Mouse (Mus musculus) lung, embryonic 14.5 days (tissue): ENCODE results near the gene Fv1. TPM values are rescaled to one million over a fixed set of nuclear protein-coding genes. Genes with fewer than 3 reads are reported as not detected.

ENCODE experiments used
- ATAC-seq: fragments of 200-750 bp; cut with Nextera tagmentation; 2 replicates; pipeline ENCODE4 v1.8.0; 2017; ENCODE audit warnings: mild to moderate bottlenecking, moderate TSS enrichment, moderate library complexity; ENCODE audit not compliant: insufficient read depth
- DNase-seq: peaks from one replicate; pipeline ENCODE4 v3.0.0-alpha.2; 2015
- H3K27ac ChIP-seq: fragments of 300-500 bp; sonication (generic); 2 replicates; pipeline ENCODE4 v1.5.1; 2014; ENCODE audit warnings: low read depth, mild to moderate bottlenecking, moderate library complexity
- H3K27me3 ChIP-seq: fragments of 300-500 bp; sonication (generic); 2 replicates; pipeline ENCODE4 v1.6.1; 2014; ENCODE audit warnings: low read length, control low read depth; ENCODE audit not compliant: insufficient read depth
- H3K36me3 ChIP-seq: fragments of 300-500 bp; sonication (generic); 2 replicates; pipeline ENCODE4 v1.6.1; 2014; ENCODE audit warnings: control low read depth; ENCODE audit not compliant: insufficient read depth
- H3K4me1 ChIP-seq: fragments of 300-500 bp; sonication (generic); 2 replicates; pipeline ENCODE4 v1.6.1; 2014; ENCODE audit warnings: antibody characterized with exemption, control low read depth; ENCODE audit not compliant: insufficient read depth
- H3K4me2 ChIP-seq: fragments of 300-500 bp; sonication (generic); 2 replicates; pipeline ENCODE4 v1.6.1; 2014; ENCODE audit warnings: mild to moderate bottlenecking
- H3K4me3 ChIP-seq: fragments of 300-500 bp; sonication (generic); 2 replicates; pipeline ENCODE4 v1.5.1; 2014; ENCODE audit warnings: low read depth, low read length
- H3K9ac ChIP-seq: fragments of 300-500 bp; sonication (generic); 2 replicates; pipeline ENCODE4 v1.6.1; 2014
- H3K9me3 ChIP-seq: fragments of 300-500 bp; sonication (generic); 2 replicates; pipeline ENCODE4 v1.6.1; 2016; ENCODE audit warnings: low read depth, low read length, control low read depth
- CTCF ChIP-seq: IDR thresholded peaks from 2 replicates; pipeline ENCODE4 v1.5.1; 2016; ENCODE audit warnings: antibody characterized with exemption, low read depth
- WGBS: fragments of 180-500 bp; shearing (Covaris S2); extraction: QIAGEN DNeasy Blood & Tissue Kit; methylation state at CpG from one replicate; pipeline ENCODE4 v1.1.7; 2014; 5-methylcytosine and 5-hydroxymethylcytosine counted together
- polyA plus RNA-seq: library from polyadenylated mRNA; unstranded; fragments of >200 nt; fragmentation: Nextera tagmentation; extraction: Ambion mirVana; gene quantifications from 2 replicates; pipeline ENCODE4 v1.2.1, GENCODE M21; 2014

The Fv1 gene
- polyA plus RNA-seq, 1 experiment from 2014 or later: 11.5 TPM

GRCm38 (mm10) chr4:147869238-147869637, 459 bp downstream of the Fv1 start:
- H3K9me3 ChIP-seq: no peaks in the 10 kb centered on the region
- peaks cover 46% of the 10 kb centered on the region for H3K36me3 ChIP-seq
- 10% methylated on average over 5 of the region's 5 CpGs for WGBS
- no peak for TF ChIP-seq CTCF
- H3K4me1 ChIP-seq: 0 out of 2 replicates have a peak, but pooled peaks cover 4% of the 10 kb centered on the region
- DNase-seq (no peak), ATAC-seq (no peak)
- H3K4me2 ChIP-seq: peak overlapping the region; percentile 80
- peak overlapping the region; percentile 77 for H3K27ac ChIP-seq
- peak overlapping the region; percentile 74 for H3K4me3 ChIP-seq
- peak overlapping the region; percentile 66 for H3K9ac ChIP-seq
- no peaks in the 10 kb centered on the region for H3K27me3 ChIP-seq

DNA sequence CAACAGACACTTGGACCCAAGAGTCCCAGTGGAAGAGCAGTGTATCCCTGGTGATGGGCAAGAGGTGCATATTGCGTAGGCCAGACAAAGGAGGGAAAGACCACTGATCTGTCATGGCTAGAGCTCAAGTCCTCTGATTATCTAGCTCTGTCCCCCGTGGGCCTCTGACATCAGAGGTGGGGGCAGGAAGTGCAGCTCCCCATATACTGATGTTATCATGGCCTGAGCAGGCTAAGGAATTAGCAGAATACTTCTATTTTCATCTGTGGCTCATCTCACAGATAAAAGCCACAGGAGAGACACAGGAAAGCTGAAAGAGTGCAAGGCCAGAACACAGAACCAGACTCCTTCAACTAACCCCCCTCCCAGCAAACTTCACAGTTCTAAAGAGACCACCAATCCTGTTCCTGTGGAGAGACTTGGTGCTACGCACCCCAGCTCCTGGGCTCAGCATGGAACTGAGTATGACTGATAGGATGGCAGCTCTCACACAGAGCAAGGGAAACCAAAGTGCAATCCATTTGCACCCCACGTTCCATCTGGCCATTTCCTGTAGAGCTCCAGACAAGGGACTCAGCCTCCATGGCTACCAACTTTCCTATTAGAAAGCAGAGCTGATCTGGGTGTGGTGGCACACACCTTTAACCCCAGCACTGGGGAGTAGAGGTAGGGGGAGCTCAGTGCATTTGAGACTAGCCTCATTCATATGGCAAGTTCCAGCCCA, 7.2 kb downstream of the Fv1 start:
- ATAC-seq (no peak), DNase-seq (no peak)
- H3K27me3 ChIP-seq: no peaks in the 10 kb centered on the region
- TF ChIP-seq CTCF: no peak
- H3K9ac ChIP-seq: no peak overlapping the region
- H3K4me3 ChIP-seq: no peak overlapping the region
- no peak overlapping the region for H3K4me2 ChIP-seq
- H3K36me3 ChIP-seq: peaks cover 84% of the 10 kb centered on the region
- no peak overlapping the region for H3K27ac ChIP-seq
- H3K9me3 ChIP-seq: no peaks in the 10 kb centered on the region
- 81% methylated on average over 4 of the region's 4 CpGs for WGBS
- H3K4me1 ChIP-seq: no peaks in the 10 kb centered on the region

- Histone ChIP-seq H3K27ac (no peak overlapping the region), H3K9me3 (no peaks in the 10 kb centered on the region), H3K9ac (no peak overlapping the region), H3K4me3 (no peak overlapping the region), H3K36me3 (peaks cover 88% of the 10 kb centered on the region), H3K4me1 (no peaks in the 10 kb centered on the region), H3K27me3 (no peaks in the 10 kb centered on the region), H3K4me2 (no peak overlapping the region)
- DNase-seq (no peak), ATAC-seq (no peak)
- TF ChIP-seq CTCF: no peak
- WGBS: 95% methylated on average over 9 of the region's 9 CpGs
Observed at GRCm38 (mm10) chr4:147878537-147878936, 9.8 kb downstream of the Fv1 start.

DNA sequence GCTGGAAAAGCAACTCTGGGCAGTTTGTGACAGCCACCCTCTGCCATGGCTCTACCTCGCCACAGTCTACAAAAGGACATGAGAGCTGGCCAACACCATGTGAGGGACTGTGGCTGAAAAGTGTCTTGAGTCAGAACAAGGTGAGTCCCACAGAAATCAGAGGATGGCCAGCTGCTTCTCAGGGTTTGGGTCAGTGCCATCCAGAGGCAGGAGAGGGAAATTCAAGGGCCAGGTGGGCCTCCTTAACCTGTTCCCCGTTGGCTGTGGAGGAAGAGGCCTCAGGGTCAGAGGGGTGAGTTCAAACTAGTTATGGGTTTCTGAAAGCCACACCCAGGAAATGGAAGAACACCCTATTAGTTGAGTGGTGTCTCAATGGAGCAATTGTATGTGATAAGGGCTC, 10.7 kb downstream of the Fv1 start:
- no peaks in the 10 kb centered on the region for H3K27me3 ChIP-seq
- peaks cover 88% of the 10 kb centered on the region for H3K36me3 ChIP-seq
- ATAC-seq: no peak
- DNase-seq: no peak
- TF ChIP-seq CTCF: no peak
- no peak overlapping the region for H3K9ac ChIP-seq
- H3K9me3 ChIP-seq: no peaks in the 10 kb centered on the region
- no peaks in the 10 kb centered on the region for H3K4me1 ChIP-seq
- no peak overlapping the region for H3K4me3 ChIP-seq
- no peak overlapping the region for H3K27ac ChIP-seq
- 67% methylated on average over 2 of the region's 2 CpGs for WGBS
- no peak overlapping the region for H3K4me2 ChIP-seq

GRCm38 (mm10) chr4:147879865-147880264, 11.1 kb downstream of the Fv1 start:
- Histone ChIP-seq H3K9me3 (no peaks in the 10 kb centered on the region), H3K4me1 (no peaks in the 10 kb centered on the region), H3K4me2 (no peak overlapping the region), H3K36me3 (peaks cover 88% of the 10 kb centered on the region), H3K9ac (no peak overlapping the region), H3K4me3 (no peak overlapping the region), H3K27me3 (no peaks in the 10 kb centered on the region), H3K27ac (no peak overlapping the region)
- WGBS: 56% methylated on average over 5 of the region's 5 CpGs
- ATAC-seq: no peak
- DNase-seq: no peak
- no peak for TF ChIP-seq CTCF

- H3K27me3 ChIP-seq: no peaks in the 10 kb centered on the region
- no peak overlapping the region for H3K4me2 ChIP-seq
- DNase-seq (no peak), ATAC-seq (no peak)
- 90% methylated on average over 7 of the region's 7 CpGs for WGBS
- H3K9me3 ChIP-seq: no peaks in the 10 kb centered on the region
- H3K4me1 ChIP-seq: no peaks in the 10 kb centered on the region
- H3K27ac ChIP-seq: no peak overlapping the region
- no peak overlapping the region for H3K9ac ChIP-seq
- no peak overlapping the region for H3K4me3 ChIP-seq
- no peak for TF ChIP-seq CTCF
- peaks cover 87% of the 10 kb centered on the region for H3K36me3 ChIP-seq
Observed at GRCm38 (mm10) chr4:147881792-147882191, 13.0 kb downstream of the Fv1 start.

DNA sequence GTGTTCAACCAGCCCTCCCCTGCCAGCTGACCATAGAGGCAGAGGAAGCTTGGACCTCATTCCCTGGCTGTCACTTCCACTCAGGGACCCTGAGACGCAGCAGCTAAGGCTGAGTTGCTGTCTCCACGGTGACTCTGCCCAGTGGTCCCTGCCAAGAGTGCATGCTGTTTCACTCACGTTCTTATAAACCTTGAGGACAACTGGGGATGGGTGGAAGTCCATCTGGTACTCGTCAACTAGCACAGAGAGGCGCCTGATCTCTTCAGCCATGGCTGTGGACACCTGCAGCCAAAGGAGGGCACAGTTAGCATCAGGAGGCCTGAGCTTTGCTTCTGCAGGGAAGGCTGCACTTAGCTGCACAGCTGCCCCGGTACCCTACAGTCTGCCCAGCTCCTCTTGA, 14.3 kb downstream of the Fv1 start:
- WGBS: 78% methylated on average over 6 of the region's 6 CpGs
- H3K9me3 ChIP-seq: no peaks in the 10 kb centered on the region
- DNase-seq (peak; percentile 7), ATAC-seq (no peak)
- no peak overlapping the region for H3K4me3 ChIP-seq
- H3K27ac ChIP-seq: no peak overlapping the region
- H3K9ac ChIP-seq: no peak overlapping the region
- H3K4me2 ChIP-seq: no peak overlapping the region
- no peak for TF ChIP-seq CTCF
- peaks cover 91% of the 10 kb centered on the region for H3K36me3 ChIP-seq
- no peaks in the 10 kb centered on the region for H3K27me3 ChIP-seq
- H3K4me1 ChIP-seq: no peaks in the 10 kb centered on the region
